15 mouse cellular contexts compared by ENCODE assay signal in the genomic region with DNA sequence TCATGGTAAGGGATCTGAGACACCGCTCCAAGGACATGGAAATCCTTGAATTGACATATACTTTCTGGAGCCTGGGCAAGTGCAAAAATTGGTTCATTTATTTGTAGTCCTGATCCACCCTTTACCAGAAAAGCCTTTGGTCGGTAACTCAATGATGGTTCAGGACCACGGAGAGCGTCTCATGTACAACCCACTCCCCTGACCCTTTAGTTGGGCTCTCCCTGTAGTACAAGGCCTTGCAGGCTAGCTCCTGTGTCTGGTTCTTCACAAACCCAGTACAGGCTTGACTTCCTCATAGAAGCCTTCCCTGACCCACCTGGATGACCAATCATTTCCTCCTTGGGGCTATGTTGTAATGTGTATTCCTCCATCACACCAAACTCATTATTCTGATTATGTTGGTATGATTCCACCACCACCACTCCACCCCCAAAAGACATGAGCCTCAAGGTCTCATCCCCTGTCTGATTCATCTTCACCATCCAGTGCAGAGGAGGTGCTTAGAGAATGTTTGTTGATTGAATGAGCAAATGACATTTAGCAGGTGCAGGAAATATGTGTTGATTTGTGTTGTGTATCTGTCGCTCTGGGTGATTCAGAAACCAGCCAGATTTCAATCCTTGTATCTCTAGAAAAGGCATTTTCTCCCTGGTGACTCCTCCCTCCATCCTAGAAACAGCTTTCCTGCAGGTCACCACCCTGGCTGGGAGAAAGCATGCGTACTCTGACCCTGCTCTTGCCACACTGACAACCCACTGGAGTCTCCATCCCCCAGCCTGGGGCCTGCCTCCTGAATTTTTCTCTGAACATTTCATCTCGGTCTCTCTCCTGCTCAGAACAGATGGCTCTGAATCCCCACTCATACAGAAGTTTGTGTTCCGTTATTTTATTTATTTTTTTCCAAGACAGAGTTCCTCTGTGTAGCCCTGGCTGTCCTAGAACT. TPM values are rescaled to one million over a fixed set of nuclear protein-coding genes. Genes with fewer than 3 reads are reported as not detected.
A peak's percentile ranks its signal among the peaks of the same experiment; 100 is the strongest.
DNase-seq lines count a peak whose midpoint lies in the region; ATAC-seq and TF ChIP-seq lines count a peak whose summit lies in the region.
"Had no signal": no experiment of that assay in that cellular context is flagged by ENCODE, and none has a peak within 500 bp of the region (broad histone marks: within the 10 kb centered on the region; RNA-seq: fewer than 3 reads in every experiment).

No protein-coding gene starts in this region.

- no peak for TF ChIP-seq EP300 in lung, postnatal 0 days (IDR thresholded peaks at IDR 0.05)

- DNase-seq in lung, embryonic 14.5 days, result peak; percentile 81
- no peak for DNase-seq in lung, postnatal 0 days (ENCODE audit: low spot score)
- DNase-seq in R1 (ENCODE audit: low read depth, low spot score), result peak; percentile 62
- peak; percentile 57 for DNase-seq in embryonic facial prominence, embryonic 10.5 days (ENCODE audit: low spot score)
- peak; percentile 60 for DNase-seq in retina, embryonic 14.5 days (ENCODE audit: low spot score)
- no peak for DNase-seq in heart, adult 8-10 months (ENCODE audit: low spot score)
- no peak for DNase-seq in heart, postnatal 25 days (ENCODE audit: low spot score)
- DNase-seq: heart, adult 18-20 months; layer of hippocampus, postnatal 36 days had no signal

- ATAC-seq in lung, embryonic 14.5 days (ENCODE audit: insufficient read depth), result no peak
- ATAC-seq in lung, postnatal 0 days, result no peak
- ATAC-seq: forebrain, embryonic 15.5 days had no signal

- no peak overlapping the region for H3K4me3 ChIP-seq in lung, embryonic 14.5 days (ENCODE audit: low read depth, low read length)
- no peak overlapping the region for H3K4me3 ChIP-seq in lung, postnatal 0 days (ENCODE audit: low read depth, low read length)
- no peak overlapping the region for H3K4me3 ChIP-seq in embryonic facial prominence, embryonic 10.5 days
- H3K4me3 ChIP-seq: forebrain, embryonic 15.5 days had no signal

- TF ChIP-seq CTCF in lung, embryonic 14.5 days (IDR thresholded peaks at IDR 0.05; ENCODE audit: low read depth), result no peak
- TF ChIP-seq CTCF in lung, postnatal 0 days (IDR thresholded peaks at IDR 0.05), result no peak

- no peak overlapping the region for H3K27ac ChIP-seq in lung, embryonic 14.5 days (ENCODE audit: low read depth)
- H3K27ac ChIP-seq in lung, postnatal 0 days (ENCODE audit: low read length), result no peak overlapping the region
- H3K27ac ChIP-seq in embryonic facial prominence, embryonic 10.5 days (replicated peaks), result no peak overlapping the region
- H3K27ac ChIP-seq: forebrain, embryonic 15.5 days; hindbrain, embryonic 14.5 days; liver, embryonic 14.5 days had no signal

- no peaks in the 10 kb centered on the region for H3K36me3 ChIP-seq in lung, embryonic 14.5 days (ENCODE audit: insufficient read depth)
- H3K36me3 ChIP-seq in lung, postnatal 0 days (ENCODE audit: insufficient read depth, low read length), result no peaks in the 10 kb centered on the region
- no peaks in the 10 kb centered on the region for H3K36me3 ChIP-seq in embryonic facial prominence, embryonic 10.5 days (replicated peaks)
- H3K36me3 ChIP-seq: forebrain, embryonic 15.5 days had no signal

- no peak overlapping the region for H3K4me2 ChIP-seq in lung, embryonic 14.5 days
- H3K4me2 ChIP-seq in lung, postnatal 0 days (replicated peaks; ENCODE audit: low read depth, low read length), result no peak overlapping the region
- H3K4me2 ChIP-seq: forebrain, embryonic 15.5 days; hindbrain, embryonic 14.5 days had no signal

- no peaks in the 10 kb centered on the region for H3K9me3 ChIP-seq in lung, embryonic 14.5 days (ENCODE audit: low read depth, low read length)
- no peaks in the 10 kb centered on the region for H3K9me3 ChIP-seq in lung, postnatal 0 days (ENCODE audit: low read length)
- H3K9me3 ChIP-seq in embryonic facial prominence, embryonic 10.5 days, result no peaks in the 10 kb centered on the region
- H3K9me3 ChIP-seq: forebrain, embryonic 15.5 days had no signal

- H3K9ac ChIP-seq in lung, embryonic 14.5 days, result no peak overlapping the region
- no peak overlapping the region for H3K9ac ChIP-seq in lung, postnatal 0 days (replicated peaks; ENCODE audit: low read depth)
- H3K9ac ChIP-seq: forebrain, embryonic 15.5 days; hindbrain, embryonic 14.5 days; liver, embryonic 14.5 days had no signal

- WGBS in lung, embryonic 14.5 days, result 49% methylated on average over 8 of the region's 8 CpGs
- WGBS in lung, postnatal 0 days, result 47% methylated on average over 8 of the region's 8 CpGs
- WGBS in embryonic facial prominence, embryonic 10.5 days, result 55% methylated on average over 8 of the region's 8 CpGs

- H3K4me1 ChIP-seq in lung, embryonic 14.5 days (ENCODE audit: insufficient read depth), result peaks cover 1% of the 10 kb centered on the region; the same call in 1 of the 2 replicates
- H3K4me1 ChIP-seq in lung, postnatal 0 days (ENCODE audit: insufficient read depth, low read depth, low read length), result 0 out of 2 replicates have a peak, but pooled peaks cover 2% of the 10 kb centered on the region
- peaks cover 6% of the 10 kb centered on the region for H3K4me1 ChIP-seq in embryonic facial prominence, embryonic 10.5 days
- H3K4me1 ChIP-seq: forebrain, embryonic 15.5 days had no signal

- intact Hi-C loops in heart, postnatal 25 days (cut with DNase I), result loop anchor here (5.0 kb wide), 1 partner anchor 33 kb away; no protein-coding TSS in a partner anchor

- H3K27me3 ChIP-seq in lung, embryonic 14.5 days (ENCODE audit: insufficient read depth, low read length), result peaks cover 5% of the 10 kb centered on the region; the same call in 1 of the 2 replicates
- H3K27me3 ChIP-seq in lung, postnatal 0 days (replicated peaks; ENCODE audit: insufficient read depth, low read length), result 0 out of 2 replicates have a peak, but pooled peaks cover under 1% of the 10 kb centered on the region
- H3K27me3 ChIP-seq in embryonic facial prominence, embryonic 10.5 days (replicated peaks; ENCODE audit: low read depth, poor library complexity, severe bottlenecking), result peaks cover 21% of the 10 kb centered on the region
- H3K27me3 ChIP-seq: forebrain, embryonic 15.5 days had no signal

RNA-seq across cellular contexts. Expression of a gene that starts 4.6 kb away (rescaled TPM):
- polyA plus RNA-seq in lung, embryonic 14.5 days (2014; fragmentation: Nextera tagmentation; extraction: Ambion mirVana), result 7.5 and 8.5 TPM in 2 replicates
- 11.1 and 12.2 TPM in 2 replicates for polyA plus RNA-seq in lung, postnatal 0 days (2015; fragmentation: Nextera tagmentation; extraction: Ambion mirVana)
- 3.3 TPM in 2 replicates for polyA plus RNA-seq in embryonic facial prominence, embryonic 10.5 days (2016; fragmentation: Nextera tagmentation; extraction: Ambion mirVana)
- total RNA-seq in heart, adult 8-10 months (2022), result 10 to 100 TPM in 1 of 4 experiments, 1 to 10 TPM in 3; 7.4 to 10.2 (median 7.9) TPM
- 10 to 100 TPM in 1 of 2 experiments, 1 to 10 TPM in 1; 9.2 to 12.9 TPM for total RNA-seq in heart, postnatal 25 days (2021)

RNA-seq across cellular contexts. Expression of a gene that starts 53.2 kb away (rescaled TPM):
- polyA plus RNA-seq in lung, embryonic 14.5 days (2014; fragmentation: Nextera tagmentation; extraction: Ambion mirVana), result 157 and 161 TPM in 2 replicates
- polyA plus RNA-seq in lung, postnatal 0 days (2015; fragmentation: Nextera tagmentation; extraction: Ambion mirVana), result 41.5 and 44.3 TPM in 2 replicates
- 257 and 263 TPM in 2 replicates for polyA plus RNA-seq in embryonic facial prominence, embryonic 10.5 days (2016; fragmentation: Nextera tagmentation; extraction: Ambion mirVana)
- 10 to 100 TPM; 42.4 to 49.4 (median 45.9) TPM for total RNA-seq in heart, adult 8-10 months (2022)
- 10 to 100 TPM; 40.9 to 42.8 TPM for total RNA-seq in heart, postnatal 25 days (2021)

RNA-seq across cellular contexts. Expression of a gene that starts 56.0 kb away (rescaled TPM):
- polyA plus RNA-seq in lung, embryonic 14.5 days (2014; fragmentation: Nextera tagmentation; extraction: Ambion mirVana), result 0.09 TPM in 1 of 2 replicates, not detected in the other
- polyA plus RNA-seq in lung, postnatal 0 days (2015; fragmentation: Nextera tagmentation; extraction: Ambion mirVana), result 0.06 and 0.12 TPM in 2 replicates
- 0.04 and 0.14 TPM in 2 replicates for polyA plus RNA-seq in embryonic facial prominence, embryonic 10.5 days (2016; fragmentation: Nextera tagmentation; extraction: Ambion mirVana)
- under 1 TPM in 1 of 4 experiments, not detected in 3; 0.14 TPM for total RNA-seq in heart, adult 8-10 months (2022)
- not detected for total RNA-seq in heart, postnatal 25 days (2021)
- total RNA-seq: heart, adult 18-20 months had no signal

RNA-seq across cellular contexts. Expression of a gene that starts 59.0 kb away (rescaled TPM):
- polyA plus RNA-seq in lung, embryonic 14.5 days (2014; fragmentation: Nextera tagmentation; extraction: Ambion mirVana), result not detected in 2 replicates
- polyA plus RNA-seq in lung, postnatal 0 days (2015; fragmentation: Nextera tagmentation; extraction: Ambion mirVana), result 0.94 and 1.0 TPM in 2 replicates
- 0.10 TPM in 1 of 2 replicates, not detected in the other for polyA plus RNA-seq in embryonic facial prominence, embryonic 10.5 days (2016; fragmentation: Nextera tagmentation; extraction: Ambion mirVana)
- under 1 TPM in 2 of 4 experiments, not detected in 2; 0.32 to 0.44 TPM for total RNA-seq in heart, adult 8-10 months (2022)
- under 1 TPM in 1 of 2 experiments, not detected in 1; 0.31 TPM for total RNA-seq in heart, postnatal 25 days (2021)
- total RNA-seq: common myeloid progenitor, adult 5-6 weeks; heart, adult 18-20 months; layer of hippocampus, postnatal 36 days; megakaryocyte-erythroid progenitor cell, adult 5-6 weeks; neutrophil, adult 5-6 weeks had no signal
- polyA plus RNA-seq: forebrain, embryonic 15.5 days had no signal

Comparison
In these comparisons a context has a peak if more than half of its experiments do, and no peak if none do; other contexts are left out.
1. DNase-seq: peak in lung, embryonic 14.5 days (single experiment), R1 (single experiment), embryonic facial prominence, embryonic 10.5 days (single experiment) and retina, embryonic 14.5 days (single experiment); none in lung, postnatal 0 days (single experiment), heart, adult 8-10 months (single experiment) and heart, postnatal 25 days (single experiment).